Mouse (Mus musculus): Measurements from ENCODE around the gene Cdk5rap2. TPM values are rescaled to one million over a fixed set of nuclear protein-coding genes. Genes with fewer than 3 reads are reported as not detected.
A peak's percentile ranks its signal among the peaks of the same experiment; 100 is the strongest.

Gene Cdk5rap2
- total and polyA plus RNA-seq, 2 experiments from 2014 or later = 8.9 to 19.9 TPM

GRCm38 (mm10) chr4:70409456-70409855 lies 787 bp downstream of the Cdk5rap2 start:
- TF ChIP-seq CTCF (IDR thresholded peaks at IDR 0.05; ENCODE audit: low read depth) = no peak
- peaks cover 3% of the 10 kb centered on the region; the same call in 1 of the 2 replicates for H3K4me1 ChIP-seq (ENCODE audit: insufficient read depth, low read length)
- H3K27me3 ChIP-seq (ENCODE audit: insufficient read depth, low read length) = no peaks in the 10 kb centered on the region
- no peaks in the 10 kb centered on the region for H3K9me3 ChIP-seq (ENCODE audit: low read length)
- peak overlapping the region; percentile 81 for H3K4me2 ChIP-seq (ENCODE audit: low read depth, low read length)
- H3K4me3 ChIP-seq (ENCODE audit: low read length) = peak overlapping the region; percentile 96
- ATAC-seq = no peak
- WGBS = 13% methylated on average over 9 of the region's 9 CpGs
- no peak for DNase-seq (ENCODE audit: low spot score)
- no peak overlapping the region for H3K27ac ChIP-seq
- no peaks in the 10 kb centered on the region for H3K36me3 ChIP-seq (ENCODE audit: insufficient read depth, low read length)
- H3K9ac ChIP-seq (replicated peaks; ENCODE audit: low read length) = peak overlapping the region; percentile 83

- H3K36me3 ChIP-seq (ENCODE audit: insufficient read depth, low read length) = 0 out of 2 replicates have a peak, but pooled peaks cover 6% of the 10 kb centered on the region
- H3K9me3 ChIP-seq (ENCODE audit: low read length) = no peaks in the 10 kb centered on the region
- peak overlapping the region; percentile 24; the same call in 1 of the 2 replicates for H3K9ac ChIP-seq (replicated peaks; ENCODE audit: low read length)
- WGBS = 36% methylated on average over 9 of the region's 9 CpGs
- TF ChIP-seq CTCF (IDR thresholded peaks at IDR 0.05; ENCODE audit: low read depth) = peak; percentile 87
- no peak overlapping the region for H3K4me3 ChIP-seq (ENCODE audit: low read length)
- H3K27me3 ChIP-seq (ENCODE audit: insufficient read depth, low read length) = no peaks in the 10 kb centered on the region
- H3K4me1 ChIP-seq (ENCODE audit: insufficient read depth, low read length) = peaks cover 5% of the 10 kb centered on the region; the same call in 1 of the 2 replicates
- peak; percentile 94 for ATAC-seq
- DNase-seq (ENCODE audit: low spot score) = peak; percentile 90
- peak overlapping the region; percentile 73 for H3K27ac ChIP-seq
- H3K4me2 ChIP-seq (ENCODE audit: low read depth, low read length) = no peak overlapping the region
Measured at GRCm38 (mm10) chr4:70402109-70402819, 8.0 kb downstream of the Cdk5rap2 start.

DNA sequence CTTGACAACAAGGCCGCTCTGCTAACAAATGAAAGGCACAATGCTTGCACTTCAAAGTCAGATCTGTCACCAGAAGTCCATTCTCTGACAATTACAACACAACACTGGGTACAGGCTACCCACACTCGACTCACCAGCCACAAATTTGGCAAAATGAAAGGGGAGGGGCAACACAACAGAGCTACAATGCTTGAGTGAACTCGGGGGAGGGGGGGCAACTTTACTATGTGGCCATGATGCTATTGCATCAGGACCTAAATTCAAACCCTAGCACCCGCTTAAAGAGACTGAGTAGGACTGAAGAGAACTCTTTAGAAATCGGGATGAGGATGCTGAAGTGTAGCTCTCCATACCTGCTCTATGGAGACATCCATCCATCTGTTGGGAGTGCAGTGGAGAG lies 10.8 kb downstream of the Cdk5rap2 start:
- Histone ChIP-seq H3K9ac (replicated peaks; ENCODE audit: low read length) (no peak overlapping the region), H3K4me1 (ENCODE audit: insufficient read depth, low read length) (peaks cover 5% of the 10 kb centered on the region; the same call in 1 of the 2 replicates), H3K27me3 (ENCODE audit: insufficient read depth, low read length) (no peaks in the 10 kb centered on the region), H3K27ac (0 out of 2 replicates have a peak overlapping the region, but pooled peaks have one; percentile 32), H3K9me3 (ENCODE audit: low read length) (no peaks in the 10 kb centered on the region), H3K4me2 (ENCODE audit: low read depth, low read length) (no peak overlapping the region), H3K36me3 (ENCODE audit: insufficient read depth, low read length) (0 out of 2 replicates have a peak, but pooled peaks cover 6% of the 10 kb centered on the region), H3K4me3 (ENCODE audit: low read length) (no peak overlapping the region)
- no peak for DNase-seq (ENCODE audit: low spot score)
- TF ChIP-seq CTCF (IDR thresholded peaks at IDR 0.05; ENCODE audit: low read depth) = no peak
- WGBS = 76% methylated on average over 5 of the region's 5 CpGs
- ATAC-seq = no peak

DNA sequence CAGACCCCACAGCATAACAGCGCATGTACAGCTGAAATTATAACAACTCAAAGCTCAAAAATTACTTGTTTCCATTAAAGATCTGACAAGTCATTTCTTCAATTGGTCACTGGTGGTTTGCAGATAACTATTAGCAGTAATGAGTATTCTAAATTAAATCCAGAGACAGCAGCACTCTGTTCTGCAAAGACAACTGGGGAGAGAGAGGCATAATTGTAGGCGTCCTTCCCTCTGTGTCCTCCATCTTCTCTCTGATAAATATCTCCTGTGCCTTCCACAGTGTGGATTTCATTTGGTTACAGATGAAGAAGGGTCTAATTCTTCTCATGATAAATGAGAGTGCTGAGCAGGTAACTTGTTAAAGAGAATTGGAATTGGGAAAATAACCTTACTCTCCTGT lies 11.2 kb downstream of the Cdk5rap2 start:
- ATAC-seq = no peak; the same call in 1 of the 2 replicates
- peak; percentile 29 for DNase-seq (ENCODE audit: low spot score)
- H3K27ac ChIP-seq = 0 out of 2 replicates have a peak overlapping the region, but pooled peaks have one; percentile 32
- H3K27me3 ChIP-seq (ENCODE audit: insufficient read depth, low read length) = no peaks in the 10 kb centered on the region
- 82% methylated on average over 2 of the region's 2 CpGs for WGBS
- no peak overlapping the region for H3K9ac ChIP-seq (replicated peaks; ENCODE audit: low read length)
- no peak for TF ChIP-seq CTCF (IDR thresholded peaks at IDR 0.05; ENCODE audit: low read depth)
- no peak overlapping the region for H3K4me3 ChIP-seq (ENCODE audit: low read length)
- peaks cover 5% of the 10 kb centered on the region; the same call in 1 of the 2 replicates for H3K4me1 ChIP-seq (ENCODE audit: insufficient read depth, low read length)
- no peaks in the 10 kb centered on the region for H3K9me3 ChIP-seq (ENCODE audit: low read length)
- H3K4me2 ChIP-seq (ENCODE audit: low read depth, low read length) = no peak overlapping the region
- H3K36me3 ChIP-seq (ENCODE audit: insufficient read depth, low read length) = 0 out of 2 replicates have a peak, but pooled peaks cover 6% of the 10 kb centered on the region

DNA sequence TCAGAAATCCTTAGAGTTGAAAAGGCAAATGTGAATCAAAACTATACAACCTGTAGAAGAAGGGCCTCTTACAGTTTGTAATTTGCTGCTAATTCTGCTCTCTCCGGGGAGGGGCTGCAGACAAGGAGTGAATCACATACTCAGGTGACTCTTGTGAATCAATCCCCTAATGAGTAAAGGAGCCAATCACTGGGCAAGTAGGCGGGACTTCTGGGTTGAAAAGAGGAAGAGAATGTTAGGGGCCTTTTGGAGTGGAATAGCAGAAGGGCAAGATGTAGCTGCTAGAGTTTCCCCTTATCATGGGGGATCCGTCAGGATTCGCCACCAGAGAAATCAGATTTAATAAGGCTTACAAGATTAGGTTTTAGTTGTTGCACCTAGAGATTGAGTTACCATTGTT lies 12.2 kb downstream of the Cdk5rap2 start:
- H3K9me3 ChIP-seq (ENCODE audit: low read length) = no peaks in the 10 kb centered on the region
- H3K27ac ChIP-seq = no peak overlapping the region
- WGBS = 81% methylated on average over 4 of the region's 4 CpGs

GRCm38 (mm10) chr4:70396701-70397100 lies 13.5 kb downstream of the Cdk5rap2 start:
- no peaks in the 10 kb centered on the region for H3K9me3 ChIP-seq (ENCODE audit: low read length)
- no peak overlapping the region for H3K27ac ChIP-seq
- DNase-seq (ENCODE audit: low spot score) (no peak), ATAC-seq (no peak)
- no peak overlapping the region for H3K9ac ChIP-seq (replicated peaks; ENCODE audit: low read length)
- H3K4me3 ChIP-seq (ENCODE audit: low read length) = no peak overlapping the region
- no peaks in the 10 kb centered on the region for H3K4me1 ChIP-seq (ENCODE audit: insufficient read depth, low read length)
- no peaks in the 10 kb centered on the region for H3K27me3 ChIP-seq (ENCODE audit: insufficient read depth, low read length)
- H3K4me2 ChIP-seq (ENCODE audit: low read depth, low read length) = no peak overlapping the region
- TF ChIP-seq CTCF (IDR thresholded peaks at IDR 0.05; ENCODE audit: low read depth) = no peak
- 83% methylated on average over 5 of the region's 5 CpGs for WGBS
- 0 out of 2 replicates have a peak, but pooled peaks cover 6% of the 10 kb centered on the region for H3K36me3 ChIP-seq (ENCODE audit: insufficient read depth, low read length)

More for the DNA sequence above, 12.2 kb downstream of the Cdk5rap2 start:
- Histone ChIP-seq H3K4me2 (ENCODE audit: low read depth, low read length) (no peak overlapping the region), H3K9ac (replicated peaks; ENCODE audit: low read length) (no peak overlapping the region), H3K4me1 (ENCODE audit: insufficient read depth, low read length) (peaks cover 5% of the 10 kb centered on the region; the same call in 1 of the 2 replicates), H3K4me3 (ENCODE audit: low read length) (no peak overlapping the region), H3K27me3 (ENCODE audit: insufficient read depth, low read length) (no peaks in the 10 kb centered on the region), H3K36me3 (ENCODE audit: insufficient read depth, low read length) (0 out of 2 replicates have a peak, but pooled peaks cover 6% of the 10 kb centered on the region)
- TF ChIP-seq CTCF (IDR thresholded peaks at IDR 0.05; ENCODE audit: low read depth) = no peak
- ATAC-seq = no peak
- DNase-seq (ENCODE audit: low spot score) = no peak

DNA sequence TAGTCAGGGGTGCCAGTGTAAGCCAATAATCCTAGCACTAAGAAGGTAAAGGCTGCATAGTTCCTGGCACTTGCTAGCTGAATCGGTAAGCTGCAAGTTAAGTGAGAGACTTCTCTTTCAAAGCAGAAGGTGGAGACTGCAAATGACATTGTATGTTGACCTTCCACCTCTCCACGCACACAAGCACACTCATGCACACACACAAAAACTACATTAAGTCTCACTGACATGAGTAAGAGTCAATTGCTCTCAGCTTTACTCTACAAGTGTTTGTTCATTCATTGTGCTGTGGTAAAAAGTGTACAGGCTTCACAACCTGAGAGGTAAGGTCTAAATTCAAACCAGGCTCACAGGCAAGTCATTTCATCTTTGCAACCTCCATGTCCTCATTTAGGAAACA lies 15.5 kb downstream of the Cdk5rap2 start:
- 89% methylated on average over 2 of the region's 2 CpGs for WGBS
- H3K27ac ChIP-seq = no peak overlapping the region
- no peak overlapping the region for H3K4me2 ChIP-seq (ENCODE audit: low read depth, low read length)
- DNase-seq (ENCODE audit: low spot score) (no peak), ATAC-seq (no peak)
- H3K4me1 ChIP-seq (ENCODE audit: insufficient read depth, low read length) = no peaks in the 10 kb centered on the region
- H3K27me3 ChIP-seq (ENCODE audit: insufficient read depth, low read length) = no peaks in the 10 kb centered on the region
- no peak overlapping the region for H3K4me3 ChIP-seq (ENCODE audit: low read length)
- no peak overlapping the region for H3K9ac ChIP-seq (replicated peaks; ENCODE audit: low read length)
- no peaks in the 10 kb centered on the region for H3K9me3 ChIP-seq (ENCODE audit: low read length)
- no peaks in the 10 kb centered on the region for H3K36me3 ChIP-seq (ENCODE audit: insufficient read depth, low read length)
- TF ChIP-seq CTCF (IDR thresholded peaks at IDR 0.05; ENCODE audit: low read depth) = no peak
